Mouse (Mus musculus) hindbrain, postnatal 0 days (tissue): ENCODE results near the gene Mapk8ip1. TPM values are rescaled to one million over a fixed set of nuclear protein-coding genes. Genes with fewer than 3 reads are reported as not detected.

Source experiments
- ATAC-seq: fragments of 200-750 bp; cut with Nextera tagmentation; 2 replicates; pipeline ENCODE4 v1.8.0; 2017; ENCODE audit warnings: mild to moderate bottlenecking, moderate TSS enrichment, moderate library complexity
- DNase-seq: peaks from one replicate; pipeline ENCODE4 v3.0.0-alpha.2; 2015; ENCODE audit warnings: low spot score
- H3K27ac ChIP-seq: fragments of 300-500 bp; sonication (generic); 2 replicates; pipeline ENCODE4 v1.5.1; 2014; ENCODE audit warnings: mild to moderate bottlenecking
- H3K27me3 ChIP-seq: fragments of 300-500 bp; sonication (generic); 2 replicates; pipeline ENCODE4 v1.6.1; 2014; ENCODE audit warnings: low read length, mixed read lengths; ENCODE audit not compliant: insufficient read depth
- H3K36me3 ChIP-seq: fragments of 300-500 bp; sonication (generic); 2 replicates; pipeline ENCODE4 v1.6.1; 2014; ENCODE audit warnings: low read length, mixed read lengths; ENCODE audit not compliant: insufficient read depth
- H3K4me1 ChIP-seq: fragments of 300-500 bp; sonication (generic); 2 replicates; pipeline ENCODE4 v1.6.1; 2014; ENCODE audit warnings: antibody characterized with exemption, low read length, mixed read lengths; ENCODE audit not compliant: insufficient read depth
- H3K4me2 ChIP-seq: fragments of 300-500 bp; sonication (generic); 2 replicates; pipeline ENCODE4 v1.6.1; 2014; ENCODE audit warnings: low read depth, mild to moderate bottlenecking, low read length, moderate library complexity, mixed read lengths
- H3K4me3 ChIP-seq: fragments of 300-500 bp; sonication (generic); 2 replicates; pipeline ENCODE4 v1.5.1; 2014; ENCODE audit warnings: low read length
- H3K9ac ChIP-seq: fragments of 300-500 bp; sonication (generic); replicated peaks from 2 replicates; pipeline ENCODE4 v1.6.1; 2014; ENCODE audit warnings: mild to moderate bottlenecking, low read length, moderate library complexity, mixed read lengths
- H3K9me3 ChIP-seq: fragments of 300-500 bp; sonication (generic); 2 replicates; pipeline ENCODE4 v1.6.1; 2016; ENCODE audit warnings: low read length, mixed read lengths
- CTCF ChIP-seq: IDR thresholded peaks from 2 replicates; pipeline ENCODE4 v1.5.1; 2016; ENCODE audit warnings: antibody characterized with exemption, control low read depth, low read depth
- WGBS: fragments of 180-500 bp; shearing (Covaris S2); extraction: QIAGEN DNeasy Blood & Tissue Kit; methylation state at CpG from one replicate; pipeline ENCODE4 v1.1.7; 2014; 5-methylcytosine and 5-hydroxymethylcytosine counted together
- polyA plus RNA-seq: library from polyadenylated mRNA; unstranded; fragments of >200 nt; fragmentation: Nextera tagmentation; extraction: Ambion mirVana; gene quantifications from 2 replicates; pipeline ENCODE4 v1.2.1, GENCODE M21; 2015
- total RNA-seq: library from RNA; depleted of rRNA; stranded (reverse); fragments of >200 nt; gene quantifications from 2 replicates; pipeline ENCODE4 v1.2.3, GENCODE M21; 2014

Gene Mapk8ip1
- total and polyA plus RNA-seq, 2 experiments from 2014 or later, result 182 to 373 TPM

GRCm38 (mm10) chr2:92432299-92433295 lies 31.5 kb upstream of the Mapk8ip1 start:
- H3K4me2 ChIP-seq, result peak overlapping the region; percentile 95
- no peaks in the 10 kb centered on the region for H3K36me3 ChIP-seq
- H3K27me3 ChIP-seq, result no peaks in the 10 kb centered on the region
- ATAC-seq (no peak), DNase-seq (peak; percentile 75)
- H3K9me3 ChIP-seq, result no peaks in the 10 kb centered on the region
- no peak for TF ChIP-seq CTCF
- H3K4me1 ChIP-seq, result peaks cover 33% of the 10 kb centered on the region
- peak overlapping the region; percentile 90 for H3K27ac ChIP-seq
- WGBS, result 15% methylated on average over 17 of the region's 17 CpGs
- H3K4me3 ChIP-seq, result peak overlapping the region; percentile 97
- peak overlapping the region; percentile 90 for H3K9ac ChIP-seq

GRCm38 (mm10) chr2:92431611-92432179 lies 30.6 kb upstream of the Mapk8ip1 start:
- H3K27ac ChIP-seq, result peak overlapping the region; percentile 90
- peak overlapping the region; percentile 97 for H3K4me3 ChIP-seq
- ATAC-seq (no peak), DNase-seq (peak; percentile 52)
- no peaks in the 10 kb centered on the region for H3K27me3 ChIP-seq
- H3K9me3 ChIP-seq, result no peaks in the 10 kb centered on the region
- no peak for TF ChIP-seq CTCF
- WGBS, result 7% methylated on average over 11 of the region's 11 CpGs
- H3K36me3 ChIP-seq, result no peaks in the 10 kb centered on the region
- H3K4me2 ChIP-seq, result peak overlapping the region; percentile 95
- H3K9ac ChIP-seq, result peak overlapping the region; percentile 90
- H3K4me1 ChIP-seq, result peaks cover 39% of the 10 kb centered on the region

GRCm38 (mm10) chr2:92430723-92431541 lies 29.9 kb upstream of the Mapk8ip1 start:
- H3K9me3 ChIP-seq, result no peaks in the 10 kb centered on the region
- 54% methylated on average over 21 of the region's 21 CpGs for WGBS
- peak overlapping the region; percentile 95 for H3K4me2 ChIP-seq
- no peaks in the 10 kb centered on the region for H3K36me3 ChIP-seq
- peak overlapping the region; percentile 90 for H3K27ac ChIP-seq
- peak overlapping the region; percentile 90 for H3K9ac ChIP-seq
- TF ChIP-seq CTCF, result no peak
- DNase-seq (peak; percentile 80), ATAC-seq (0 out of 2 replicates have a peak, but pooled peaks have one; percentile 9)
- no peaks in the 10 kb centered on the region for H3K27me3 ChIP-seq
- H3K4me1 ChIP-seq, result peaks cover 43% of the 10 kb centered on the region
- peak overlapping the region; percentile 97 for H3K4me3 ChIP-seq

- peak overlapping the region; percentile 95 for H3K4me2 ChIP-seq
- ATAC-seq (no peak), DNase-seq (no peak)
- no peak for TF ChIP-seq CTCF
- H3K36me3 ChIP-seq, result no peaks in the 10 kb centered on the region
- no peaks in the 10 kb centered on the region for H3K9me3 ChIP-seq
- 88% methylated on average over 2 of the region's 2 CpGs for WGBS
- peaks cover 51% of the 10 kb centered on the region for H3K4me1 ChIP-seq
- H3K4me3 ChIP-seq, result no peak overlapping the region
- H3K27me3 ChIP-seq, result no peaks in the 10 kb centered on the region
- 0 out of 2 replicates have a peak overlapping the region, but pooled peaks have one; percentile 28 for H3K9ac ChIP-seq
- H3K27ac ChIP-seq, result peak overlapping the region; percentile 90; the same call in 1 of the 2 replicates
Measured at GRCm38 (mm10) chr2:92430089-92430488, 29.0 kb upstream of the Mapk8ip1 start.

DNA sequence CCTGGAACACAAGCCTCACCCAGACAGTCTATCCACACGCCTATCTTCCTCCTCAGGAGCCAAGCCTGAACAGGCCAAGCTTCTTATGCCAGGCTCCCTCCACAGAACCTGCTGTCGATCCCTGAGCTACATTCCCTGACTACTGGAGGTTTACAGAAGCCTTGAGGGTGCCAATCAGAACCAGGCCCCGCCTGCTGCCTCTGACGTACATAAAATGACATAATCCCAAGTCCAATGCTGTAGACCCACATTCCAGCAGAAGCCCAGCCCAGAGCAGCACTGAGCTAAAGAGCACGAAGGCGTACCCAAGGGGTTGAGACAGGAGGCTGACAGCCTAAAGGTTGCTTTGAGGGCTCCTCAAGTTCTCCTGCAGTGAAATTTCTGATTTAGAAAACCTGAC lies 26.8 kb upstream of the Mapk8ip1 start:
- Histone ChIP-seq H3K27me3 (no peaks in the 10 kb centered on the region), H3K9ac (0 out of 2 replicates have a peak overlapping the region, but pooled peaks have one; percentile 17), H3K36me3 (no peaks in the 10 kb centered on the region), H3K4me1 (peaks cover 59% of the 10 kb centered on the region), H3K9me3 (no peaks in the 10 kb centered on the region), H3K4me2 (0 out of 2 replicates have a peak overlapping the region, but pooled peaks have one; percentile 13), H3K4me3 (no peak overlapping the region), H3K27ac (peak overlapping the region; percentile 85)
- TF ChIP-seq CTCF, result peak; percentile 16; the same call in 1 of the 2 replicates
- ATAC-seq, result peak; percentile 54
- 40% methylated on average over 6 of the region's 6 CpGs for WGBS
- peak; percentile 80 for DNase-seq

DNA sequence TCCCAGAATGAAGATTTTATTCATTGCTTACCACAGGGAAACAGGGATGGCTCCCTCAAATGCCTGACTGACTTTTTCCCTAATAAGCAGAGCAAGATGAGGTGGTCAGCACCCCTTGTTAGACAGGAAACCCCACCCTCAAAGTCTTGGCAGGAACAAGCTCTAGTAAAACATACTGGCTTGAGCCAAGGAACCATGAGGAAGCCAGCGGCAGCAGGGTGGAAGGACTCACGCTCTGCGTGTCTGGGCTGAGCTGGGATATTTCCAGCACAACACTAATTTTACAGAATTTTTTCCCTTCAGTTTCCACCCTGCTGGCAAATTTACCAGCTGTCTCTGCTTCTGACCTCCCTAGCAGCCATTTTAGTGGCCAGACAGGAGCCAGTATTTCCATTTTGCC lies 25.4 kb upstream of the Mapk8ip1 start:
- no peak overlapping the region for H3K4me2 ChIP-seq
- DNase-seq (peak; percentile 57), ATAC-seq (no peak)
- no peaks in the 10 kb centered on the region for H3K27me3 ChIP-seq
- no peaks in the 10 kb centered on the region for H3K9me3 ChIP-seq
- peaks cover 52% of the 10 kb centered on the region for H3K4me1 ChIP-seq
- H3K27ac ChIP-seq, result peak overlapping the region; percentile 85
- H3K36me3 ChIP-seq, result peaks cover 14% of the 10 kb centered on the region; the same call in 1 of the 2 replicates
- no peak overlapping the region for H3K4me3 ChIP-seq
- 32% methylated on average over 3 of the region's 3 CpGs for WGBS
- no peak for TF ChIP-seq CTCF
- H3K9ac ChIP-seq, result peak overlapping the region; percentile 7; the same call in 1 of the 2 replicates
